Mouse (Mus musculus) lung, embryonic 15.5 days (tissue): ENCODE data around the gene Cd80. TPM values are rescaled to one million over a fixed set of nuclear protein-coding genes. Genes with fewer than 3 reads are reported as not detected.
"Not testable (repeated sequence)": the region's sequence is repeated elsewhere in the genome, so short reads cannot be mapped to it uniquely, and the experiment has no call there.

Source experiments
- ATAC-seq: fragments of 200-750 bp; cut with Nextera tagmentation; 2 replicates; pipeline ENCODE4 v1.8.0; 2017; ENCODE audit warnings: moderate number of reproducible peaks, borderline replicate concordance; ENCODE audit not compliant: low FRiP score, low TSS enrichment; ENCODE audit errors: extremely low read depth
- H3K27ac ChIP-seq: fragments of 300-500 bp; sonication (generic); 2 replicates; pipeline ENCODE4 v1.5.1; 2015; ENCODE audit warnings: moderate library complexity, mild to moderate bottlenecking, inconsistent platforms
- H3K27me3 ChIP-seq: fragments of 300-500 bp; sonication (generic); 2 replicates; pipeline ENCODE4 v1.6.1; 2015; ENCODE audit warnings: inconsistent platforms
- H3K36me3 ChIP-seq: fragments of 300-500 bp; sonication (generic); 2 replicates; pipeline ENCODE4 v1.6.1; 2015; ENCODE audit warnings: inconsistent platforms
- H3K4me1 ChIP-seq: fragments of 300-500 bp; sonication (generic); 2 replicates; pipeline ENCODE4 v1.6.1; 2015; ENCODE audit warnings: inconsistent platforms
- H3K4me2 ChIP-seq: fragments of 300-500 bp; sonication (generic); 2 replicates; pipeline ENCODE4 v1.6.1; 2015; ENCODE audit warnings: inconsistent platforms, mild to moderate bottlenecking, moderate library complexity
- H3K4me3 ChIP-seq: fragments of 300-500 bp; sonication (generic); 2 replicates; pipeline ENCODE4 v1.5.1; 2015; ENCODE audit warnings: mild to moderate bottlenecking, inconsistent platforms
- H3K9ac ChIP-seq: fragments of 300-500 bp; sonication (generic); 2 replicates; pipeline ENCODE4 v1.6.1; 2015; ENCODE audit warnings: inconsistent platforms
- H3K9me3 ChIP-seq: fragments of 300-500 bp; sonication (generic); 2 replicates; pipeline ENCODE4 v1.6.1; 2016; ENCODE audit warnings: inconsistent platforms
- WGBS: fragments of 180-500 bp; shearing (Covaris S2); methylation state at CpG from one replicate; pipeline ENCODE4 v1.1.7; 2015; 5-methylcytosine and 5-hydroxymethylcytosine counted together
- polyA plus RNA-seq: library from polyadenylated mRNA; unstranded; fragments of >200 nt; fragmentation: Nextera tagmentation; extraction: Ambion mirVana; gene quantifications from 2 replicates; pipeline ENCODE4 v1.2.1, GENCODE M21; 2015

Gene Cd80
- polyA plus RNA-seq, 1 experiment from 2014 or later, result 0.39 TPM

- no peak for ATAC-seq
- H3K9ac ChIP-seq, result no peak overlapping the region
- no peak overlapping the region for H3K27ac ChIP-seq
- H3K4me2 ChIP-seq, result no peak overlapping the region
- H3K4me1 ChIP-seq, result no peaks in the 10 kb centered on the region
- H3K27me3 ChIP-seq, result no peaks in the 10 kb centered on the region
- no peak overlapping the region for H3K4me3 ChIP-seq
- no peaks in the 10 kb centered on the region for H3K36me3 ChIP-seq
- 84% methylated on average over 4 of the region's 4 CpGs for WGBS
- H3K9me3 ChIP-seq, result no peaks in the 10 kb centered on the region
These were observed 21.0 kb upstream of the Cd80 start for GRCm38 (mm10) chr16:38434295-38434795.

DNA sequence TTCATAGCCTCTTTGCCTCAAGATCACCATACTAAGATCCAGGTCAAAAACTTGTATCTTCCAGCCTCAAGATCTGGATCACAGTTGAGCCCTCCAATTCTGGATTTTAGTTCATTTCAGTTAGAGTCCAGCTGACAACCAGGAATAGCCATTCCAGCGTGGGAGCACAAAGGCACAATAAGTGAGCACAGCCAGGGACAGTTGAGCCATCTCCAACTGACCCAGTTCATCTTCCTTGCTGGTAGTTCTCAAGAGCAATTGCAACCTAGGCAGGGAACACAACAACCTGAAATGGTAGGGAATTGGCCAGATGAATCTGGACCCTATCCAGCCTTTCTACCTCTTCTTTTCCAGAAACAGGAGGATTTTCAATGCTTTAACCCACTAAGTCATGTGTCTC is 16.2 kb upstream of the Cd80 start:
- H3K4me2 ChIP-seq, result no peak overlapping the region
- H3K9me3 ChIP-seq, result no peaks in the 10 kb centered on the region
- WGBS, result 75% methylated on average over 1 of the region's 1 CpGs
- no peak overlapping the region for H3K27ac ChIP-seq
- H3K9ac ChIP-seq, result no peak overlapping the region
- no peaks in the 10 kb centered on the region for H3K27me3 ChIP-seq
- ATAC-seq, result no peak
- H3K4me1 ChIP-seq, result no peaks in the 10 kb centered on the region
- no peak overlapping the region for H3K4me3 ChIP-seq
- H3K36me3 ChIP-seq, result peaks cover 1% of the 10 kb centered on the region; the same call in 1 of the 2 replicates

GRCm38 (mm10) chr16:38440403-38440802 is 15.0 kb upstream of the Cd80 start:
- no peaks in the 10 kb centered on the region for H3K4me1 ChIP-seq
- WGBS, result 73% methylated on average over 6 of the region's 6 CpGs
- H3K27me3 ChIP-seq, result no peaks in the 10 kb centered on the region
- no peak overlapping the region for H3K4me2 ChIP-seq
- H3K27ac ChIP-seq, result no peak overlapping the region
- no peak overlapping the region for H3K4me3 ChIP-seq
- no peaks in the 10 kb centered on the region for H3K9me3 ChIP-seq
- no peak overlapping the region for H3K9ac ChIP-seq
- H3K36me3 ChIP-seq, result peaks cover 11% of the 10 kb centered on the region
- ATAC-seq, result no peak

DNA sequence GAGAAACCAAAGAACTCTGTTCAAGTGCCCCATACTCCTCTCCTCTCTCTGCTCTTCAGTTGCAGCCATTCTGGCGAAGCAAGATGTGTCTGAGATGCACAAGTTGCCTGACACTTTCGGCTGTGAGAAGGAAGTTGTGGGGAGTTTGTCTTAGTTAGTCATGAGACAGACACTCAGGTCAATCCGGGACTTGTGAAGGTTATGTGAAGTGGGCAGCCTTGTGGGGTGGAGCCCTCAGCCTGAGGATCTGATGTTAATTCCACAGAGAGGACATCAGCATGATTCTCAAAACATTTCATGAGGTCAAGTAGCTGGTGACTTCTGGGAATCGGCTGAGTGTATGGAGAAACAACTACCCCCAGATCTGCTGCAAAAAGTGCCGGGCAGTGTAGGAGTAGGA is 13.8 kb upstream of the Cd80 start:
- Histone ChIP-seq H3K4me2 (no peak overlapping the region), H3K27me3 (no peaks in the 10 kb centered on the region), H3K4me3 (no peak overlapping the region), H3K9me3 (no peaks in the 10 kb centered on the region), H3K36me3 (peaks cover 23% of the 10 kb centered on the region), H3K9ac (no peak overlapping the region), H3K27ac (no peak overlapping the region), H3K4me1 (no peaks in the 10 kb centered on the region)
- ATAC-seq, result no peak
- WGBS, result 76% methylated on average over 5 of the region's 5 CpGs

DNA sequence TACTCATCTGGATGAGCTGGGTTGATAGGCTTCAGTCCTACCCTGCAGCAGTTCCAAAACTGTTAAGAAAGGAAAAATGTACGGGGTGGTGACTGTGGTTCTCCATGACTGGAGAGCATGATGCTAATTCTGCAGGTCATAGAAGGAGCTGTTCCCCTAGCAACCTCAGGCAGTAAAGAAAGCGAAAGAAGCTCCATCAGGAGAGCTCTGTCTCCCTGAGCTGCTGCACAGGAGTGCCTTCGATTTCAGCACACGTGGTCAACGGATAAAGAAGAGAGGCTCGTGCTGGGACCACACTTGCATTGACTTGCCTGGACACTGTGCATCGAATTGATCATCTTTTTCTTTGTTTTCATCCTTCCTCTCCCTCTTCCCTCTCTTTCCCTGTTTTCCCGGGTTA is 13.1 kb upstream of the Cd80 start:
- no peak overlapping the region for H3K27ac ChIP-seq
- 77% methylated on average over 8 of the region's 8 CpGs for WGBS

GRCm38 (mm10) chr16:38443721-38444464 is 11.5 kb upstream of the Cd80 start:
- no peaks in the 10 kb centered on the region for H3K4me1 ChIP-seq
- H3K9ac ChIP-seq, result no peak overlapping the region
- ATAC-seq, result no peak
- 91% methylated on average over 7 of the region's 7 CpGs for WGBS
- H3K36me3 ChIP-seq, result peaks cover 43% of the 10 kb centered on the region
- no peak overlapping the region for H3K4me2 ChIP-seq
- no peaks in the 10 kb centered on the region for H3K9me3 ChIP-seq
- no peak overlapping the region for H3K4me3 ChIP-seq
- H3K27me3 ChIP-seq, result no peaks in the 10 kb centered on the region
- no peak overlapping the region for H3K27ac ChIP-seq

More for the DNA sequence above, 13.1 kb upstream of the Cd80 start:
- Histone ChIP-seq H3K4me1 (no peaks in the 10 kb centered on the region), H3K9ac (no peak overlapping the region), H3K4me2 (no peak overlapping the region), H3K9me3 (no peaks in the 10 kb centered on the region), H3K36me3 (peaks cover 29% of the 10 kb centered on the region), H3K27me3 (no peaks in the 10 kb centered on the region), H3K4me3 (no peak overlapping the region)
- ATAC-seq, result no peak

DNA sequence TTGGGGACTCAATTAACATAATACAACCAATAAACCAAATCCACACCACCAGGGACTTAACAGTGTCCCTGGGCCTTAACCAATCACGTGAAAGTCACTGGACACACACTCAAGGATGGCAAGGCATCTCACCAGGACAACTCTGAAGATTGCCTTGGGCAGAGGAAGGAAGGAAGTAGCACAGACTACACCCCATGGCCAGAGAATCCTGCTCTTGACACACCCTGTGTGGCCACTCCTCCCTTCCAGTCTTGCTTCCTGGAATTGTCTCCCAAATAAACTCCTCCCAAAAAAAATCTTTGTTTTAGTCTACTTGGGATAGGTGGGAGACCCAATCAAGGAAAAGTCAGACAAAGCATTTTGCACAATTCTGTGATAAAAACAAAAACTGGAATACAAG is 10.3 kb upstream of the Cd80 start:
- Histone ChIP-seq H3K27ac (no peak overlapping the region), H3K9me3 (no peaks in the 10 kb centered on the region), H3K36me3 (peaks cover 53% of the 10 kb centered on the region), H3K4me2 (no peak overlapping the region), H3K4me1 (no peaks in the 10 kb centered on the region), H3K27me3 (no peaks in the 10 kb centered on the region), H3K4me3 (no peak overlapping the region), H3K9ac (no peak overlapping the region)
- no peak for ATAC-seq
- WGBS, result 81% methylated on average over 1 of the region's 1 CpGs

DNA sequence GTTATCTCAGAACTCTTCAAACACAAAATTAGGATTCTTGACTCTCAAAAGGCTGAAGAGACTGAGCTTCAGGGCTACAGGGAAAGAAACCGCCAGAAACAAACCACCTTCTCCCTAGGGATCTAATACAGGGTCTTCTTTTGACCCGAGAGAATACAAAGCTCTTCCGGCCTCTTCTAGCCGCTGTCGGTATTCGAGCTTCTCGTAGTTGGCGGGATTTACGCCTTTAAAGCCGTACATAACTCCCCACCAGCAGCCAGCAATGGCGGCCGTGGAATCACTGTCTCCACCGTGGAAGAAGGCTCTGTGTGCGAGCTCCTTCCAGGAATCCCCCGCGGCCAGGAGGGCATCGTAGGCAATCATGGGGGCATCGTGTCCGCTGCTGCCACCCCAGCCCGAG is 9.8 kb upstream of the Cd80 start:
- ATAC-seq, result no peak
- H3K4me3 ChIP-seq, result no peak overlapping the region
- no peaks in the 10 kb centered on the region for H3K9me3 ChIP-seq
- no peaks in the 10 kb centered on the region for H3K4me1 ChIP-seq
- no peak overlapping the region for H3K4me2 ChIP-seq
- H3K27me3 ChIP-seq, result no peaks in the 10 kb centered on the region
- peaks cover 55% of the 10 kb centered on the region for H3K36me3 ChIP-seq
- no peak overlapping the region for H3K27ac ChIP-seq
- WGBS, result 95% methylated on average over 20 of the region's 20 CpGs
- H3K9ac ChIP-seq, result no peak overlapping the region

DNA sequence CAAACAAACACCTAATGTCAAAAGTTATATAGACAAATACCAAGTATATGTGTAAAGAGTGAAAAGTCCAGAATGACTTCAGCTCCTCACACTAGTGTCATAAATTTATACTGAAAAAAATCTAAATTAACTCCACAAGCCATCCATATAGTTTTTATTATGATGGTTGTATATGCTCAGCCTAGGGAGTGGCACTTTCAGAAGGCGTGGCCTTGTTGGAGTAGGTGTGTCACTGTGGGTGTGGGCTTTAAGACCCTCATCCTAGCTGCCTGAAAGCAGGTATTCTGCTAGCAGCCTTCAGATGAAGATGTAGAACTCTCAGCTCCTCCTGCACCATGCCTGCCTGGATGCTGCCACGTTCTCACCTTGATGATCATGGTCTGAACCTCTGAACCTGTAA is 9.2 kb upstream of the Cd80 start:
- not testable (repeated sequence) for H3K4me1 ChIP-seq, H3K4me2 ChIP-seq, ATAC-seq, H3K27ac ChIP-seq, H3K9ac ChIP-seq, H3K9me3 ChIP-seq, H3K27me3 ChIP-seq, H3K4me3 ChIP-seq
- peaks cover 55% of the 10 kb centered on the region for H3K36me3 ChIP-seq
- WGBS, result 90% methylated on average over 2 of the region's 2 CpGs

GRCm38 (mm10) chr16:38447366-38447765 is 8.0 kb upstream of the Cd80 start:
- no peaks in the 10 kb centered on the region for H3K27me3 ChIP-seq
- H3K4me1 ChIP-seq, result peaks cover 8% of the 10 kb centered on the region
- no peak overlapping the region for H3K9ac ChIP-seq
- no peaks in the 10 kb centered on the region for H3K9me3 ChIP-seq
- H3K4me3 ChIP-seq, result no peak overlapping the region
- H3K4me2 ChIP-seq, result no peak overlapping the region
- peaks cover 55% of the 10 kb centered on the region for H3K36me3 ChIP-seq
- no peak overlapping the region for H3K27ac ChIP-seq
- 89% methylated on average over 21 of the region's 21 CpGs for WGBS
- ATAC-seq, result no peak

GRCm38 (mm10) chr16:38448458-38448857 is 6.9 kb upstream of the Cd80 start:
- Histone ChIP-seq H3K4me1 (peaks cover 8% of the 10 kb centered on the region), H3K9me3 (no peaks in the 10 kb centered on the region), H3K27ac (no peak overlapping the region), H3K36me3 (peaks cover 55% of the 10 kb centered on the region), H3K4me3 (no peak overlapping the region), H3K4me2 (no peak overlapping the region), H3K9ac (no peak overlapping the region), H3K27me3 (no peaks in the 10 kb centered on the region)
- WGBS, result 88% methylated on average over 12 of the region's 12 CpGs
- ATAC-seq, result no peak

DNA sequence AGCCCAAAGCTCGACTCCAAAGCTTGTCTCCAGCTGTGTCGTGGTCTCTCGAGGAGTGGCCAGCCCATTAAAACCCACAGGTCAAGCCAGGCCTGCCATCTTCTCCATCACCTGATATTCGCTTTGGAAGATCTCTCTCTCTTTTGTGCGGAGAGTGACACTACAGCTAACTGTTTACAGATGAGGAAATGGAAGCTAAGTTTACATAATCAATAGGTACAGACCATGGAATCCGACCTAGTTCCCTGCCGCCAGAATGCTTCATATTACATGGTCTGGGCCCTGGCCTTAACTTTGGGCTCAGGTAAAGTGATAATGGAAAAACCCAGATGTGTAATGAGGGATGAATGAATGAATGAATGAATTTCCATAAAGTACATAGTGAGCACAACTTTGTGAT is 4.7 kb upstream of the Cd80 start:
- Histone ChIP-seq H3K27ac (no peak overlapping the region), H3K4me3 (no peak overlapping the region), H3K4me2 (no peak overlapping the region), H3K4me1 (peaks cover 8% of the 10 kb centered on the region), H3K27me3 (no peaks in the 10 kb centered on the region), H3K9ac (no peak overlapping the region), H3K9me3 (no peaks in the 10 kb centered on the region), H3K36me3 (peaks cover 41% of the 10 kb centered on the region)
- no peak for ATAC-seq
- 84% methylated on average over 7 of the region's 7 CpGs for WGBS
